Mouse (Mus musculus) ovary, postnatal 10 days (tissue): Measurements from ENCODE around the gene Ttc7b.

Experiments used
- DNase-seq: peaks from one replicate; pipeline ENCODE4 v3.0.0; 2022; ENCODE audit warnings: low spot score

Gene Ttc7b

DNA sequence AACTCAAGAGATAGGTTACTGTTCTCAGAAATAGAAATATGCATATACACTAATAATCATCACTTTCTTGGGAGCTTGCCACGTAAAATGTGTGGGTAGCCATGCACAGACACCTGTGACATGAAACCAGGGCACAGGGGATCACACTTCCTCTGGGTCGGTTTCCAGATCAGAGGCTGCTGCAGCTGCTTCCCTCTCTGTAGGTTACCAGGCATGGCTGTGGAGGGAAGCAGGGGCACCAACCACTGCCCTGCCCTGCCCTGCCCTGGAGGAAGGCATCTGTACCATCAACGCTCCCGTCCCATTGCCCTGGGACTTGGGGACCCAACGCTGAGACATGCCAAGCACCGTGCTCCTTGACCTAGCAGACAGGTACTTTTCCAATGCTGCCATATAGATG is 188.8 kb downstream of the Ttc7b start:
- no peak for DNase-seq

DNA sequence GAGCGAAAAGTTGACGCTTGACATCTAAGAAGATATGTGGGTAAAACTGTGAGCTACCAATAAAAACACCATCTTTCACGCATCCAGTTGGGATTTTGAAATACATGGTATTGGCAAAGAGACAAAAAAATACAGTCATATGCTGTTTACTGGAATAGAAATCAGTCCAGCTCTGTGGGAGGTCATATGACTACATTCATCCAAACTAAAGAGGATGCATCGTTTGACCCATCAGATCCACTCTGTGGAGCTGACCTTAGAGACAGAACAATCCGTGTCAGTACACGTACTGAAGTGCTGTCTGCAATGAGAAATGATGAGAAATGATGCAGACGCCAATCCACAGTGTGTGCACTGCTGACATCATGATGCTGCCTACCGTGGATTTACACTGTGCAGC is 190.4 kb downstream of the Ttc7b start:
- no peak for DNase-seq

DNA sequence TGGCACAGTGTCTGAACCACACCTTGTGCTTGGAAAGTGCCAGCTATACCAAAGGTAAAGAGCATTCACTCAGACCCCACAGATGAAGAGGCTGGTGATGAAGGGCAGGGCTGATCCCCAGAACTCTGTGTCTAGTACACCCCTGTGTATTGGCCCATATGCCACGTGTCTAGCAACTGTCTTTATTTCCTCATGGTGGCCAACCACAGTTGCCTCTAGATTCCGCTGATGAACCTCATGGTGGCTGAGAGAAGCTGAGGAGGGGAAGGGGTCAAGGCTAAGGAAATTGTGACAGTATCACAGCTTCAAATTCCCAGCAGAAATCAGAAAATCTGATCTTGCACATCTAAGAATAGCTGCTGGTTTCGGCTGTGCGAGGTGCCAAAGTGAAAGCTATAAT is 191.6 kb downstream of the Ttc7b start:
- DNase-seq = no peak

DNA sequence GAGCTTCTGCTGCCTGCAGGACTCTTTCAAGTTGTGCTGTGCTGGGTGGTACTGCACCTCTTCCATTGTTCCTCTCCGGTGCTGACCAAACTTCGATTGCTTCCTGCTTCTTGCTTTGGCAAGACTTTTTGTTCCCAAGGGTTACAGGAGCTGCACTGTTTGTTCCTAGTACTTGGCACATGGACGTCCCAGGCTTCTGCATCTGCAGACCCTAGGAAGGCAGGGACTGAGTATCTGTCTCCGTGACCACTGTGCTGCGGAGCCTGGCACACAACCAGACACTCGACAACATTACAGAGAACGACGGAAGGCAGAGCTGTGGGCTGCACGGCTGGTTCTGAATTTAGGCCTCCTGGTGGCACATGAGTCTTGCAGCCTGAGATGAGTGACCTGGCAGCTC is 192.1 kb downstream of the Ttc7b start:
- no peak for DNase-seq

DNA sequence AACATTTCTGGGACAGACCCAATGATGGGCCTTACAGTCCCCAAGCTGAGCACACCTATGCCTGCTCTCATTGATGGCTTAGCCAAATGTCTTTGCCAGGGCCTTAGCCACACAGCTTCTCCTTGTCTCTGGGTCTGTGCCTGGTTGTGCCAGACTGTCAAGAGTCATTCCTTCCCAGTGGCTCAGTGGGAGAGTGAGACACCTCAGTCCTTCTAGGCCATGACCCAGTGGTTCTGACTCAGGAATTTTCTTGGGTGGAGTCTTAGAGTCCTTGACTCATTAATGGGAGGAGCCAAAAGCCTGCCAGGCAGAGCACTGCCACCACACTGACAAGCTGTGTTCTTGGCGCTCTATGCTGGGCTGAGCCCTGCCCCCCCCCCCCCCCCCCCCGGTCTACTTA is 193.9 kb downstream of the Ttc7b start:
- no peak for DNase-seq

DNA sequence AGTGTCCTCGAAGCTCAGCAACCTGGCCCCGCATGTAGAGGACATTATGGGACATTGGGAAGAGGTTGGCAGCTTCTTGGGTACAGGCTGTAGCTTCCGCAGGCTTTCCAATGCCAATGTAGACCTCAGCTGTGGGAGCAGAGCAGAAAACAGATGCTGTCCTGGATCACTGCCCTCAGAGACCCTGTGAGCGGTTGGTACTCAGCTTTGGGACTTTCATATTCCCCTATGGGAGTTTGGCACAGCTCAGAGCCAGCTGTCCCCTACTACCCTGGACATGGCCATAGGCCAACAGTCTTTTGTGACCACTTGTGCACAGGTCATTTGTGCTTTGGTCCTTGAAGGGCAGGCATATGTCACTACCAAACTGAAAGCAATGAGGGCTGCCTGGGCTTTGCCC is 195.0 kb downstream of the Ttc7b start:
- DNase-seq = no peak

DNA sequence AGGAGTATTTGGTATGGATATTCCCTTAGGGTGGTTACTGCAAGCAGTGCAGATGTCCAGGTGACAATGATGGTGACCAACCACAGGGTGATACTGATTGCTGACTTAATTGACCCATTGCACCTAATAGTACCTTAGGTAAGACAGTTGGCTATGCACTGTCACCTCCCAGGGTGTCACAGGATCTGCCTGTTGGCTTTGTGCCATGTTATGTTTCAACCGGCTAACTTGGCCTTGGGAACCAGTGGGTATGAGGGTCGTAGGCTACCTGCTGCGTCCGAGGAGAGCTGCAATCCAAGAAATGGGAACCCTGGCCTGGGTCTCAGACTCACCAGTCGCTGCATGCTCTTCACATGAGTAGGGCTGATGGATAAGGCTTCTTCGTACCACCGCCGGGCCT is 195.4 kb downstream of the Ttc7b start:
- no peak for DNase-seq

DNA sequence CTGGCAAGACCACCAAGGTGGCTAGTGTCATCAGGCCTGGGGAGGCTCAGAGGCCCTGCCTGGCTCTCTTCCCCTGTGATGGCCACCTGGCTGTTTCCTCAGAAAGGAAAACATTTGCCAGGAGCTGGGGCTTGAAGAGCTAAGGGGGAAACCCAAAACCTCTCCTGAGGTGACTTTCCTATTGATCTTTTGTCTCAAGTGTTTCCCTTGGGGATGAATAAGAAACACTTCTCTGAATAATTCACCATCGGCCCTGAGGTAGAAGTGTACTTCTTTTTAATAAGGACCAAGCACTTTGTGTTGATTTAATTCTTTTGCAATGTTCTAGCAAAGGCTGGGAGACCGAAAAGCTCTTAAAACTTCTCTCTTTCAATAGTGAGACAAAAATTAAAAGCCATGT is 197.0 kb downstream of the Ttc7b start:
- DNase-seq = no peak

DNA sequence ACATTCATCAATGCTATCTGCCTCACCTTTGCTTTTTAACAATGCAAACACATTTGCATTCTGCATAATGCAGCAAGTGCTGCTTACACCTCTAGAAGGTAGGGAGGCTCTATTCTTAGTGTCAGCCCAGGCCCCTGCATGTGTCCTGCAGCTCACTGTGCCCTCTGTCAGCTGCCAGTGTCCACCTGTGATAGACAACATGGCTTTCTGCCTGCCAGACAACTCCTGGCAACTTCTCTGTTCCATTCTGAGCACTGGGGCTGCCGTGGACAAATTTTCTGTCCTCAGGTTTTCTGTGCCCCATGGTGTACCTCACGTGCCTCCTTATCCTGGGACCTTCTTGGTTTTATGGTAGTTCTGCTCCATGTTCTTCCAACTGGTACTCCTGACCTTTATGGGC is 198.4 kb downstream of the Ttc7b start:
- DNase-seq = no peak

DNA sequence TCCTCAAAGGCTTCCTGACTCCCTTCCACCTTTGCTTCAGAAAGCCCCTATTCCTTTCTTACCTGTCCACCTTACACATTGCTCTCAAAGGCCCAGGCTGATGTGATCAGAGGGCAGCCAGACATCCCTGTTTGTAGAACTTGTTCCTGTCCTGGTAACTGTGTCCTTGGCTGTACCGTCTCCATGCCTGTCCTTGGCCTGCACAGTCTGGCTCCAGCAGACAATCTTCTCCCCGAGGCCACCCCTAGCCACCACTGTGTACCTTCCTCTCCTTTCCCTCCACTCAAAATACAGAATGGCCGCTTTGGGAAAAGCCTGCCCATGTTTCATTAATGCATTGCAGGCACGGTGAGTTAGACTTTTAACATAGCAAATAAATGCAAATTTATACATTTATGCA is 199.1 kb downstream of the Ttc7b start:
- no peak for DNase-seq

DNA sequence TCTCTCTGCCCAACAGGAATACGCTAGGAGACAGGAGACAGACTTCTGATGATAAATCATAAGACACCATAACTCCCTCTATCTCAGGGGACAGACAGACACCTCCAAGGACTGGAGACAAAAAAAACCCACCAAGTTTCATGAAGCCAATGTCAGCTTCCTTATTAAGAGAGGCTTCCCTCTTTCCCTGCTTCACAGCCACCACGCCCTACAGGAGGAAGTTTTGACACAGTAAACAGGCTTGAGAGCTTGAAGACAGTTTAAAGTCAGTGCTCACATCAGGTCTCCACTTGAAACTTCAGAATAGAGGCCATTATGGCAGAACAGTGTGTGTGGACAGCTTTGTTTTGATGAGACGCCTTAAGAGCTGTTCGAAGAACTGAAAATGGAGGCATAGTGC is 200.9 kb downstream of the Ttc7b start:
- DNase-seq = no peak

DNA sequence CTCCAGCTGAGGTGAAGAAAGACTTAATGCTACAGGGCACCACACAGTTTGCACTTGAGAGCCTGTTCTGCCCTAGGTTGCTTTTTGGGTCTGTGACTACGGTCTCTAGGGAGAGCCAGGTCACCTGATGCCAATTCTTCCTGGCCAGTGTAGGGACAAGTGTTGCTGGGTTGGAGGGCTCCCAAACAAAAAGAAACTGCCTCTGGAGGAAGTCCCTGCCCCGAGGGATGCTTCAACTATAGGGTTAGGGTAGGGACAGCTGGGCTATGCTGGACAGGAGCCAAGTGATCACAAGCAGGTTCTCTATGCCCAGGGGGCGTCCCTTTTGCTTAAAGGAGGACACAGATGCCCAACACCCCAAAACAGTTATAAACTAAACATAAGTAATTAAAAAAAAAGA is 202.7 kb downstream of the Ttc7b start:
- DNase-seq = no peak

DNA sequence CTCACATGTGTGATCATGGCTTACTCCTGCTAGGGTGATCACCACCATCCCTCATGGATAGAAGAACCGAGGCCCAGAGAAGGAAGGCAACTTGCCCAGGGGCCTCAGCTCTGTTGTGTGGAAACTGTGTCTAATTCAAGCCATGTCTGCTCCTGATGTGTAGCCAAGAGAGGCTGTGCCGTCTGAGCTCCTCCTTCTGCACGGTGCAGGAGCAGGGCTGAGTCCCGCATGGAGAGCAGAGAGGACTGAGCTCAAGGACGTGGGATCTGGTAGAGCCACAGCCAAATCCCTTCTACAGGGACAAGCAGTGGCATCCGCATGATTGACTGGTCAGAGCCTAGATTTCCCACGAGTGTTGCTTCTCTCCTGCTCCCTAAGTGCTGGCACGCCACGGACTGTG is 204.5 kb downstream of the Ttc7b start:
- no peak for DNase-seq

DNA sequence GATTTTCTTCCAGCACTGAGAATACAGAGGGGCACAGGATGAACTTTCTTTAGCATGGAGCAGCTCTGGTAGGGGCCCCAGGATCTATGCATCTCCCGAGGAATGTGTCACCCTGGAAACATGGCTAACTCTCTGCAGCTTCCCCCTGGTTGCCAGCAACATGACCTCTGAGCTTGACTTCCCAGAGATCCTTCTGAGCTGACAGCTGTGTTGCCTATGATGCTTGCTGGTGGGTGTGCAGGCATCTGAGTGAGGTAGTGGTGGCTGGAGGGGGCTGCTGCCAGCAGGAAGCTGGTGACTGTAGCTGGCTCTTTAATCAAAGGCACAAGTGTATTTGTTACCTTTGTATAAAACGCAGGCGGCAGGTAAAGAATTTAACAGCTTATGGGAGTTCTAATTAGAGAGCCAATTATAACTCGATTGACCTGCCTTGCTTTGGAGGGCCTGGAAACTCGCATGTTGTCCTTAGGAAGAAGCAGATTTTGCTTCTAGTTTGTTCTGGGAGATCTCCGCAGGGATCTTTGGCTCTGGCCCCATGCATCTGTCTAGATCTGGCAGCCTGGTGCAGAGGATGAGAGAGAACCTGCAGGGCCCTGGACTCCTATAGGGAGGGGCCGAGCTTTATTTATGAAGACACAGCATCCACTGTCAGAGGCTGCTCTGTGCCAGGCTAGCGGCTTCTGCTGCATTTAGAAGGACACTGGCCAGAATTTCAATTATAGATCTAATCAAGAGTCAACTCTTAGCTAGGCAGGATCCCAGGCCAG is 205.3 kb downstream of the Ttc7b start:
- no peak for DNase-seq

DNA sequence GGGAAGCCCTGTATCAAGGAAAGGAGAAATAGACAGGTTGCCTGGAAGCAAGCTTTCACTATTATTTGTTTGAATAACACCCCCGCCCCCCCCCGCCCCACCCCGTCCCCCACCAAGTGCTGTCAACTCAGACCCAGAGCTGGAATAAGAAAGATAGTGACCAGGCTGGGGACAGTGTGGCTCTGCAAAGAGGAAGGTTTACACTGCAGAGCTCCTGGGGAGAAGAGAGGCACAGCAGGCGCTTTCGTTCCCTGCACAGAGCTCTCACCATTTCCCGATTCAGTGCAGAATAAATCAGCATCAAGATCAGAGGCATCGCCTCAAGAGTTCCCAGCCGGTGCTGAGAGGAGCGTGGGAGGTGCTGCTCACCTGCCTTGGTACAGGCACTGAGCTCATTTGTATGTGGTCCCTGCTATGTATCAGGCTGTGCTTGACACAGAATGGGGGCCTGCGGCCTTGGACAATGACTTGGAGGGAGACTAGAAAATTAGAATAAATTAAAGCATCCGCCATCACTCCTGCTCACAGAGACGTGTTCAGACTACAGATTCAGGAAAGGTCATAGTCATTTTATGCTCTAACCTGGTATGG is 206.7 kb downstream of the Ttc7b start:
- DNase-seq = no peak

DNA sequence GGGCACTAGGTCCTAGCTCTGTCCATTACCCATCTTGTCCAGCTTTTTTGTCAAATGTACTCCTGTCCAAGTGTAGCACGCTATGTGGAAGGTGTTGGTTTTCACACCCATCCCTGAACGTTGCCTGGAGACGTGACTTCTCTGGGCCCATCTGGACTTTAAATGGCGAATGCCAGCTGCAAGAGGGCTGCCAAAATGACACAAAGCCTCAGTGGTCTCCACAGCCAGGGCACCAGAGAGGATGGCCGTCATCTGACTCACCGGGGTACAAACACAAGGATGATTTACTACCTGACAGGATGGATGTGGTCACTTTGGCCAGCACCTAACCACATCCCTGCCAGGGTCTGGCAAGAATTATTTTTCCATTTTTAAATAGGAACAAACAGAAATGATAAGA is 207.4 kb downstream of the Ttc7b start:
- DNase-seq = no peak

DNA sequence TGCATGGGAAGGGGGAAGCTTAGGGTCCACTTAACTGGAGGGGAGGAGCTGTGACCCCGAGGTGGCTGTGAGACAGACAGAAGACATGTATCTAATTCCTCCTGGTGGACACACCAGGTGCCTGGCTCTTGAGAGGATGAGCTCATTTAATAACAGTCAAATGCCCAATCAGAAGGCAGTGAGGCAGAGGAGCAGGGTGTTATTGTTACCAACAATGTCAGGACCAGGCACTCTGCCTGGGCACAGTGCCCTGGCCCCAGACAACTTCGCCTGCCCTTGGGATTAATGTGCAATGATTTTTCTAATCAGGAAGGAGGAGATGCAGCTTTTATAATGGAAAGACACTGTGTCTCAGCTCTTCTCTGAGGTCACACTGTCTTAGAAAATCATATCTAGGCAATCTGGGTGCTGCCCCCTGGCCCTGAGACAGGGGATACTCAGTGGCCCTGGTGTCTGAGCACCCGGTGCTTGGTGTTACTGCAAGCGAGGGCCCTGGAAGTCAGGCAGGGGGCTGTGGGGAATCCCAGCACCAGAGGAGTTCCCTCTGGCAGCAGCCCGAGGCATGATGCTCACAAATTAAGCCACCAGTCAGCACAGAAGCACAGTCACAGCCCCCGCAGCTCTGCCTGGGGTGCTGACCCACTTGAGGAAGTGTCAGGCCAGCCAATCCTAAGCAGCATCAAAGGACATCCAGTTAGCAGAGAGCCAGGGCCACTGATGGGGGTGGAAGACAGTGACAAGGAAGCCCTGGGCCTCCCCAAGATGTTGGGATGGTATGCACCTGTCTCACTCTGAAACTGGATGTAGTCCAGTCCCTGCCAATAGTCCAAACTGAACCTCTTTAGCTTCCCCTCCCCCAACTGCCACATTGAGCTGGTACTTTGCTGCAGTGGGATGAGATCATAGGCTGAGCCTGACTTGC is 209.9 kb downstream of the Ttc7b start:
- DNase-seq = no peak

DNA sequence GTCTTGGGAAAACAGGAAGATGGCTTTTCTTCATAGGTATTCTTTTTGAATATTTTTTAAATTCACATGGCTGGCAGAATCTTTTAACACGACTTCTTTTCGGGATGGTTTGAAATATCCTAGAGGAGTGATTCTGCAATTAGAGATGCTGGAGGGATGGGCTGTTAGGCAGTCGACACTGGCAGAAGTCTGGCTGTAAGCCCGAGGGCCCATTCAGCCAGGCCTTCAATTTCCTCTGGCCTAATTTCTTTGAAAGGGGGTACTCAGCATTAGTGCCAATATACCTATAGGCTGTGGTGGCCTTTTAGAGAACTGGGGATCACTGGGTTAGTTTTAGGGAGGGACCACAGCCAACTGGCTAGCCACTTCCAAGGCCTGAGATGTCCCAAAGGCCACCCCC is 211.4 kb downstream of the Ttc7b start:
- DNase-seq = no peak

DNA sequence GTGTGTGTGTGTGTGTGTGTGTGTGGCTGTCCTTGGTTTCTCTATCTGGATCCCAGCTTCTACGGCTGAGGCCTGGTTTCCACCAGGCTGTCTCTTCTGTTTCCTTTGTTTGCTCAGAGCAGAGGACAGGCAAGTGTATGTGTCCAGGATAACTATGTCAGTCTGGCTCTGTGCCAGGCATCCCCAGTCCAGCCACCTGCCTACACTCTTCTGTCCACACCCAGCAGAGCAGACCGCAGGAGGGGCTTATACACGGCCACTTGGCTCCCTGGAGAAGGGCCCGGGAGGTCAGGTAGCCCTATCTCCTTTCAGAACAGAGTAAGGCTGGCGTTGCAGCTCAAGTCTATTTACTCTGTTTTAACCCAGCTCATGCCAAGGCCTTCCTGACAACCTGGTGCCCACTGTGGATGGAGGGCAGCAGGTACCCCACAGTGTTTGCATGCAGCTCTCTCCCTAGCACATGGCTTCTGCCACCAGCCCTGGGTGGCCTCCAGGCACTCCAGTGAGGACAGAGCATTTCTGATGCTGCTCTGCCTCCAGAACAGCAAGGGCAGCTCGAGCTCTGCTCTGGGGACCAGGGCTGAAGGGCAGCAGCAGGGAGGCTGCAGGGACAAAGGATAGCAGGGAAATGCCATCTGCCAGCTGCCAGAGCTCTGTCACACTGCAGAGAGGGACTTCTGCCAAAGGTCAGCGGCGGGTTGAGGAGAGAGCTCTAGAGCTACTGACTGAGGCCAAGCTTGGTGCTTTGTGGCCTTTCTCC is 212.9 kb downstream of the Ttc7b start:
- DNase-seq = no peak

DNA sequence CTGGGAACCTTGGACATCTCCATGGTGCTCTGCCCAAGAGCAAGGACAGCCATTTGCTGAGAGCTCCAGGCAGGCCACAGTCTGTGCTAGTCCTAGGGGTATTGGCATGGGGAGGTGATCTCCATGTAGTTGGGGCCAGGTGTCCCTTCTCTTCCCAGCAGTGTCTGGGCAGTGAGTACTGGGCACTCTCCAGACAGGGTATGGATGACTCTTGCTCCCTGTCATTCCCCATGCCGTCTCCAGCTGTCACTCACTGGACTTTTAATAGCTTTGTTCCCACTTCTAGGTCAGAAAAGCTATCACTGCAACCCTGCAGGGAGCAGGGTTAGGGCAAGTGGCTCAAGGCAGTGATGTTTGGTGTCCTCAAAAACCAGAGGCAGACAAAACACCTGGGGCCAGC is 214.3 kb downstream of the Ttc7b start:
- DNase-seq = no peak

DNA sequence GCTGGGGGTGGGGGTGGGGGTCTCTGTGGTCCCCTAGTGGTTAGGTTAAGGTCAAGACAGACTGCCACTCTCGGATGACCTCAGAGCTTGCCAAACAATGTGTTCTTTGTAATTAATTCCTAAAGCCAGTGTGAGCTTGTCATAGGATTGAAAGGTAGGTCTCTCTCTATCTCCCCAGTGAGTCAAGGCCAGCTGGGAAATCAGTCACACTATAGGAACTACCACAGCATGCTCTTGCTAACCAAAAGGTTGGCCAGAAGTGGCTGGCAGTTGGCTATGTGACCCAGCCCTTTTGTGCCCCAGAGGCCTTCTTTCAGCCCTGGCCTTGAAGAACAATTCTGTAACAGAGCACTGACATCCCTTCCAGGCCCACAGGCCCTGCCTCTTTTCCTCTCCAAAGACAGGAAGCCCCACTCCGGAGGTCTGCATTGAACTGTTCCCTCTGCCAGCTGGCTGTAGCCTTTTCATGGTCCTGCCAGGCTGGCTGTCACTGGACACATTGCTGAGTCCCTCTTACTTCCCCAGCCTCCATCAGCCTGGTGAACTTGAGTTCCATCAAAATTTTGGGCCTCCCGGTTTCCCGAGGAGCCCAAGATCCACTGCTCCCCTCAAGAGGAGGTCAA is 215.5 kb downstream of the Ttc7b start:
- DNase-seq = no peak

DNA sequence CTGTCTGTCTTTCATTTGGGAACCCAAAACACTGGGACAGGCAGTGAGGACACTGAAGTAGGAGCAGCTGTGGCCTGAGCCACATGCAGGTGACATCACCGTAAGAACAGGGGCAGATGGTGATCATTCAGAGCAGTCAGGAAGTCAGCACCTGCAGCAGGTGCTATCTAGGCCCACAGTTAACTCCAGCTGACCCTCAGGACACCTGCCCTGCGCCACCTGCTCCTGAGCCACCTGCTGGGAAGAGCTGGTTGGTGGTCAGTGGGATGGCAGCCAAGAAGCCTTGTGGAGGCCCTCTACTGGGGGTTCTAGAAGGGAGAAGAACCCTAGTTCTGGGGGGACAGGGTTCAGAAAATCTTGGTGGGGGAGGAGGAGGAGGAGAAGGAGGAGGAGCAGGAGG is 216.3 kb downstream of the Ttc7b start:
- DNase-seq = no peak
